1 mouse cellular context compared by ENCODE assay signal in the genomic region with DNA sequence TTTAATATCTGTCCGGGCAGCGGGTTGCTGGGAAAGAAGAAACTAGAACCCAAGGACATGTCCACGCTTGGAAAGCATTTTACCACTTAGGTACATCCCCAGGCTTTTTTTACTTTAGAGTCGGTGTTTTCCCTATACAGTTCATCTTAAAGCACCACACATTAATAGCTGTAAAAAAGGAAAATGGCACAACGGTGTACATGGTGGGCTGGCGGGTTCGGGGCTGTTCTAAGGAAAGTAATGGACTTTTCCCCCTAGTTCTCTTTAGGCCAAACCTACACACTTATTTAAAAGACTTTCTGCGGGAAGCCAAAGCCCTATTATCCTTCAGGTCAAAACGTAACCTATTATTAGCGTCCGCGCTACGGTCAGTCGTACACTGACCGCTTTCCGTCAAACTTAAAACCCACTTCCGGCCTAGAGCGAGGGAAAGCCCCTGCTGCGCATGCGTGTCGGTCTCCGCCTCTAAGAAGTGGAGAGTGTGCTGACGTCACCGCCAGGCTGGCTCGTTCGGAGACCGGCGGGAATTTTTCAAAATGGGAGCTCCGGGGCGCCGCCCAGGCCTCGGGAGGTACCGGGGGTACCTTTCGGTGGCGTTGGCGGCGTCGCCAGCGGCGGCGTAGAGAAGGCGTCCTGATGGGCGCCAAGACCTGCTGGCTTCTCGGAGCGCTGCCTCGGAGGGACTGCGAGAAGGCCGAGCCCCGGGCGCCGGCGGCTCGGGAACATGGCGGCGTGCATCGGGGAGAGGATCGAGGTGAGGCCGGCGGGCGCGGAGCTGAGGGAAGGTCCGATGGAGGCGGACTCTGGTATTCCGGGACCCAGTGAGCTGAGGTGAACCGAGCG.
TF ChIP-seq lines count a peak whose summit lies in the region.

Gene Plk4 (plus strand): TSS at position 490 of the 843 bp plus-strand sequence.

TF ChIP-seq in CH12.LX, 34 proteins besides CTCF, POLR2A, EP300 and RAD21 (continued from another document):
- TF ChIP-seq GABPA (IDR thresholded peaks at IDR 0.05; ENCODE audit: insufficient replicate concordance, low read depth, low read length) (no peak), KAT2A (IDR thresholded peaks at IDR 0.05; ENCODE audit: insufficient replicate concordance, low read length) (no peak), SMC3 (IDR thresholded peaks at IDR 0.05; ENCODE audit: low read depth, low read length) (0 out of 2 replicates have a peak, but pooled peaks have one; percentile 18), MEF2A (IDR thresholded peaks at IDR 0.05; ENCODE audit: borderline replicate concordance, low read depth, low read length) (peak; percentile 88; the same call in 1 of the 2 replicates), TCF12 (IDR thresholded peaks at IDR 0.05; ENCODE audit: low read depth, low read length) (peak; percentile 79), MYC (IDR thresholded peaks at IDR 0.05; ENCODE audit: low read depth, low read length) (no peak), SIN3A (IDR thresholded peaks at IDR 0.05; ENCODE audit: low read length) (peak; percentile 92), BHLHE40 (IDR thresholded peaks at IDR 0.05; ENCODE audit: low read depth, low read length) (no peak), E2F4 (IDR thresholded peaks at IDR 0.05; ENCODE audit: insufficient replicate concordance, low read depth, low read length) (peak; percentile 86; the same call in 1 of the 2 replicates), ETS1 (conservative IDR thresholded peaks at IDR 0.05; ENCODE audit: low read depth, low read length) (peak; percentile 64), ZC3H11A (IDR thresholded peaks at IDR 0.05; ENCODE audit: low read depth, low read length) (no peak), JUND (conservative IDR thresholded peaks at IDR 0.05; ENCODE audit: low read depth, low read length) (peak; percentile 53), USF1 (IDR thresholded peaks at IDR 0.05; ENCODE audit: low read depth, low read length) (no peak), HCFC1 (IDR thresholded peaks at IDR 0.05; ENCODE audit: low read depth, low read length) (peak; percentile 70), ELF1 (IDR thresholded peaks at IDR 0.05; ENCODE audit: low read depth, low read length) (peak; percentile 91), MAX (IDR thresholded peaks at IDR 0.05; ENCODE audit: low read length) (peak; percentile 33), USF2 (conservative IDR thresholded peaks at IDR 0.05; ENCODE audit: low read depth, low read length) (no peak), POLR2AphosphoS2 (IDR thresholded peaks at IDR 0.05; ENCODE audit: low read depth, low read length) (no peak; the same call in 1 of the 2 replicates), IRF4 (IDR thresholded peaks at IDR 0.05; ENCODE audit: low read depth, low read length) (peak; percentile 6)
